Mouse (Mus musculus): ENCODE results near the gene Chmp3.

GRCm38 (mm10) chr6:71589401-71589800 lies 45.8 kb downstream of the Chmp3 start:
- TF ChIP-seq CTCF (IDR thresholded peaks at IDR 0.05; ENCODE audit: insufficient read depth, low read length) (no peak), POLR2A (IDR thresholded peaks at IDR 0.05; ENCODE audit: borderline replicate concordance, extremely low read depth, low read depth, low read length) (no peak)
